Mouse (Mus musculus) midbrain, embryonic 15.5 days (tissue): ENCODE data around the gene 1810010H24Rik. TPM values are rescaled to one million over a fixed set of nuclear protein-coding genes. Genes with fewer than 3 reads are reported as not detected.
"Not testable (repeated sequence)": the region's sequence is repeated elsewhere in the genome, so short reads cannot be mapped to it uniquely, and the experiment has no call there.

ENCODE experiments used
- ATAC-seq: fragments of 200-750 bp; cut with Nextera tagmentation; replicated peaks from 2 replicates; pipeline ENCODE4 v1.8.0; 2017; ENCODE audit warnings: moderate TSS enrichment
- H3K27ac ChIP-seq: fragments of 300-500 bp; sonication (generic); 2 replicates; pipeline ENCODE4 v1.5.1; 2015; ENCODE audit warnings: mild to moderate bottlenecking, inconsistent platforms
- H3K27me3 ChIP-seq: fragments of 300-500 bp; sonication (generic); replicated peaks from 2 replicates; pipeline ENCODE4 v1.6.1; 2015; ENCODE audit warnings: inconsistent platforms
- H3K36me3 ChIP-seq: fragments of 300-500 bp; sonication (generic); replicated peaks from 2 replicates; pipeline ENCODE4 v1.6.1; 2015; ENCODE audit warnings: inconsistent platforms
- H3K4me1 ChIP-seq: fragments of 300-500 bp; sonication (generic); 2 replicates; pipeline ENCODE4 v1.6.1; 2015; ENCODE audit warnings: inconsistent platforms
- H3K4me2 ChIP-seq: fragments of 300-500 bp; sonication (generic); 2 replicates; pipeline ENCODE4 v1.6.1; 2015; ENCODE audit warnings: inconsistent platforms, mild to moderate bottlenecking, moderate library complexity
- H3K4me3 ChIP-seq: fragments of 300-500 bp; sonication (generic); 2 replicates; pipeline ENCODE4 v1.5.1; 2015; ENCODE audit warnings: mild to moderate bottlenecking, inconsistent platforms
- H3K9ac ChIP-seq: fragments of 300-500 bp; sonication (generic); 2 replicates; pipeline ENCODE4 v1.6.1; 2015; ENCODE audit warnings: mild to moderate bottlenecking, inconsistent platforms
- H3K9me3 ChIP-seq: fragments of 300-500 bp; sonication (generic); 2 replicates; pipeline ENCODE4 v1.6.1; 2016; ENCODE audit warnings: inconsistent platforms
- WGBS: fragments of 180-500 bp; shearing (Covaris S2); methylation state at CpG from one replicate; pipeline ENCODE4 v1.1.7; 2015; ENCODE audit warnings: mixed read lengths; 5-methylcytosine and 5-hydroxymethylcytosine counted together
- polyA plus RNA-seq: library from polyadenylated mRNA; unstranded; fragments of >200 nt; fragmentation: Nextera tagmentation; extraction: Ambion mirVana; gene quantifications from 2 replicates; pipeline ENCODE4 v1.2.1, GENCODE M21; 2015

The 1810010H24Rik gene
- polyA plus RNA-seq, 1 experiment from 2014 or later: 6.9 TPM

DNA sequence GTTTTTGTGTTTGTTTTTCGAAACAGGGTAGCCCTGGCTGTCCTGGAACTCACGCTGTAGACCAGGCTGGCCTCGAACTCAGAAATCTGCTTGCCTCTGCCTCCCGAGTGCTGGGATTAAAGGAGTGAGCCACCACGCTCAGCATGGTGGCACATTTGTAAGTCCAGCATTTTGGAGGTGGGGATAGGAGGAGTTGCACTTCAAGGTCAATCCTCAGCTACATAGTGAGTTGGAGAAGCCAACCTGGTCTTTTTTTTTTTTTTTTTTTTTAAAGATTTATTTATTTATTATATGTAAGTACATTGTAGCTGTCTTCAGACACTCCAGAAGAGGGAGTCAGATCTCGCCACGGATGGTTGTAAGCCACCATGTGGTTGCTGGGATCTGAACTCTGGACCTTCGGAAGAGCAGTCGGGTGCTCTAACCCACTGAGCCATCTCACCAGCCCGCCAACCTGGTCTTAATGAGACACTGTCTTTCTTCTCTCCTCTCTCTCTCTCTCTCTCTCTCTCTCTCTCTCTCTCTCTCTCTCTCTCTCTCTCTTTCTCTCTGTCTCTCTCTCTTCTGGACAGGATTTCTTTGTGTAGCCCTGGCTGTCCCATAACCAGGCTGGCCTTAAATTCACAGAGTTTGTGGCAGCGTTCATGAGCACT is 9.8 kb upstream of the 1810010H24Rik start:
- H3K4me2 ChIP-seq, H3K9me3 ChIP-seq, H3K4me3 ChIP-seq, ATAC-seq, H3K27me3 ChIP-seq, H3K9ac ChIP-seq, H3K4me1 ChIP-seq, H3K36me3 ChIP-seq, H3K27ac ChIP-seq: not testable (repeated sequence)
- WGBS: 69% methylated on average over 11 of the region's 11 CpGs

DNA sequence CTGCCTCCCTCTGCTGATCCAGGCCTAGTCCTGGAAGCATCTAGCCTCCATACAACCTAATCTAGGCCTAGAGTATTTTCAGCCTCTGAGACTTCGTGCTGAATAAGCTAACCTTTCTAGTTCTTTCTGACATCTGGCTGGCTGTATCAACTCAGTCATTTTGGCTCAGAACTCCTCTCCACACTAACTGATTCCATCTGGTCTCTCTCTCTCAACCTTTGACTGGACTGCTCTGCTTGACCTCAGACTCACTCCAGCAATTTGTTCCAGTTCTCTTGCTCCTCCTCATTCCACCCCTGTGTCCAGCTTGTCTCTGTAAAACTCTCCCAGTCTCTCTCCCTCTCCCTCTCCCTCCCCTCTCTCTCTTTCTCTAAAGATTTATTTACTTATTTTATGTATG is 8.6 kb upstream of the 1810010H24Rik start:
- WGBS: 54% methylated on average over 1 of the region's 1 CpGs
- Histone ChIP-seq H3K4me2 (no peak overlapping the region), H3K9me3 (no peaks in the 10 kb centered on the region), H3K36me3 (no peaks in the 10 kb centered on the region), H3K4me1 (peaks cover 1% of the 10 kb centered on the region), H3K27me3 (no peaks in the 10 kb centered on the region), H3K27ac (no peak overlapping the region), H3K9ac (no peak overlapping the region), H3K4me3 (no peak overlapping the region)
- ATAC-seq: no peak

DNA sequence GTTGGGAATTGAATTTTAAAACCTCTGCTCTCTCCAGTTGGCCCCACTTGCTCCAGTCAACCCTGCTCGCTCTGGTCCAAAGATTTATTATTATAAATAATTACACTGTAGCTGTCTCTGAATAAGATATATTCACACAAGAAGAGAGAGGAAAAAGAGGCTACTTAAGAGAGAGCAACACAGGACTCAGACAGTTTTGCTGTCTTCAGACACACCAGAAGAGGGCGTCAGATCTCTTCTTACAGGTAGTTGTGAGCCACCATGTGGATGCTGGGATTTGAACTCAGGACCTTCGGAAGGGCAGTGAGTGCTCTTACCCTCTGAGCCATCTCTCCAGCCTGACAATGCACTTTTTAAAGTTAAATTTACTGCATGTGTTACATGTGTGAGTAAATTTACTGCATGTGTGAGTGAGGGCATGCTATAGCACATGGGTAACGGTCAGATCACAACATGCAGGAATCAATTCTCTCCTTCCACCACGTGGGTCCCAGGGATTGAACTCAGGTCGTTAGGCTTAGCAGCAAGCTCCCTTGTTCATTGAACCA is 8.1 kb upstream of the 1810010H24Rik start:
- no peak for ATAC-seq
- 64% methylated on average over 6 of the region's 6 CpGs for WGBS

DNA sequence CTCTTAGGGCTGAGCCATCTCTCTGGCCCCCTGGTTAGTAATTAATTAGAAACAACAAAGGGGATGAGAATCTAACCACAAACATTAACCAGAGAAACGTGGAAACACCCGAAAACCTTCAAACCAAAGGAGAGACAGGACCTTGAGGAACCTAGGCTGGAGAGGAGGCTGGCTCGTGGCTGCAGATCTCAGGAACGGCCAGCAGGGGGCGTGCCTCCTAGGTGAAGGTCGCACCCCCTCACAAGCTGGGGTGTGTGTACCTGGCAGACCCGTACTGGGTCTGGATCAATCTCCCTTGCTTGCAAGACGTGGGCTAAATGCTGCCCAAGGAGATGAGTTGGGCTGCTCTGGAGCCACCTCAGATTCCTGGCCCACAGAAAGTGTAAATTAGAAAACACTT is 6.9 kb upstream of the 1810010H24Rik start:
- Histone ChIP-seq H3K27me3 (no peaks in the 10 kb centered on the region), H3K4me1 (no peaks in the 10 kb centered on the region), H3K36me3 (no peaks in the 10 kb centered on the region), H3K4me2 (no peak overlapping the region), H3K9me3 (no peaks in the 10 kb centered on the region), H3K4me3 (no peak overlapping the region), H3K9ac (no peak overlapping the region), H3K27ac (no peak overlapping the region)
- no peak for ATAC-seq
- 31% methylated on average over 8 of the region's 8 CpGs for WGBS

More for the DNA sequence above, 8.1 kb upstream of the 1810010H24Rik start:
- H3K36me3 ChIP-seq: no peaks in the 10 kb centered on the region
- no peak overlapping the region for H3K9ac ChIP-seq
- H3K4me3 ChIP-seq: no peak overlapping the region
- no peak overlapping the region for H3K27ac ChIP-seq
- H3K9me3 ChIP-seq: no peaks in the 10 kb centered on the region
- H3K27me3 ChIP-seq: no peaks in the 10 kb centered on the region
- H3K4me2 ChIP-seq: no peak overlapping the region
- no peaks in the 10 kb centered on the region for H3K4me1 ChIP-seq

DNA sequence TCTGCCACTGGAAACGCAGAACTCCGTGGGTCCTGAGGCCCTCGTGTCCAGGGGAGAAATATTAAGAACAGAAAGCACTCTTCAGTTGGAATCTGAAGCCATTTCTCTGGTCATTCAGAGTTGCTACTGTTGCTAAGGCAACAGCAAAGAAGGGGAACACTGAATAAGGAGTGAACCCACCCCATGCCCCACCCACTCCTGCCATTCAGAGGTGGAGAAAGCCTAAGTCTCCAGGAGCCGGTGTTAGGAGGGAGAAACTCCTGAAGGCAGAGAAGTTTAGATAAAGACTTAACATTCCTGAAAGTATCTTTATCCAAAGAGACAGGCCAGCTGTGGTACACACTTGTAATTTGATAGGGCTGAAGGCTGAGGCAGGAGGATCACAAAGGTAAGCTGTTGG is 6.2 kb upstream of the 1810010H24Rik start:
- H3K27ac ChIP-seq: no peak overlapping the region
- no peak overlapping the region for H3K4me2 ChIP-seq
- peaks cover 1% of the 10 kb centered on the region for H3K4me1 ChIP-seq
- no peak overlapping the region for H3K4me3 ChIP-seq
- WGBS: 48% methylated on average over 4 of the region's 4 CpGs
- no peaks in the 10 kb centered on the region for H3K36me3 ChIP-seq
- H3K9ac ChIP-seq: no peak overlapping the region
- H3K27me3 ChIP-seq: no peaks in the 10 kb centered on the region
- no peak for ATAC-seq
- H3K9me3 ChIP-seq: no peaks in the 10 kb centered on the region

DNA sequence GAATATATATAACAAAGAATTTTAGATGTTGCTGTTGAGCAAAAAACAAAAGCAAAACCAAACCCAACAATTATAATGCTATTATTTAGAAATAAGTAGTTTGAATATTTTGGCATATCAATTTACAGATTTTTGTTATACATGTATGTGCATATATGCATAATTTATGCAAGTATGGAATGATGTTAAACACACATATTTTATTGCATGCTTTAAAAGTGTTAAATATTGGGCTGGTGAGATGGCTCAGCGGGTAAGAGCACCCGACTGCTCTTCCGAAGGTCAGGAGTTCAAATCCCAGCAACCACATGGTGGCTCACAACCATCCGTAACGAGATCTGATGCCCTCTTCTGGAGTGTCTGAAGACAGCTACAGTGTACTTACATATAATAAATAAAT is 5.8 kb upstream of the 1810010H24Rik start:
- not testable (repeated sequence) for H3K9me3 ChIP-seq, H3K36me3 ChIP-seq, H3K27me3 ChIP-seq, ATAC-seq, H3K27ac ChIP-seq, H3K4me3 ChIP-seq, H3K4me2 ChIP-seq, H3K9ac ChIP-seq, H3K4me1 ChIP-seq
- 90% methylated on average over 5 of the region's 5 CpGs for whole genome bisulfite sequencing

DNA sequence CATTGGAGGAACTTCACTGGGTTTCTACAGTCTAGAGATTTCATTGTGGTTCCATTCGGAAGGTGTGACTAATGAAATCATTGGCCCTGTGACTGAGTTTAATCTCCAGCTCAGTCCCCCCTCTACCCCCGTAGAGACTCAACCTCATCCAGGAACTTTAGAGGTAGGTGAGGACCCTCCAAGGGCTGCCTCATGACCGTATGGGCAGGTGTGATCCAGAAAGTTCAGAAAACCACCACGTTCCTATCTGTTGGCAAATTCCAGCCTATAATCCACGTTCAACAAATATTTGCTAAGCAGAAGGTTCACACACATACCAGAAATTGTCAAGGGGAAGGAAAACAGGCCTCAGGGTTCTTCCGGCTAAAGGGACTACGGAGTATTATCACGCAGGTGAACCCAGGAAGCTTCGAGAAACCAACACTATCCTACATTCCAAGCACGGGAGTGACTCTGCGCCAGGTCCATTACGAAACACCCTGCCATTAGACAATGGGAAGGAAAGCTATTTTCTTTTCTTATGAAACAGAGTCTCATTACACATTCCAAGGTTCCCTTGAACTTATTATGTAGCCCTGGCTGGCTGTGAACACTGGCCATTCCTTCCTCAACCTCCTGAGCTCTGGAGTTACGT is 3.3 kb upstream of the 1810010H24Rik start:
- Histone ChIP-seq H3K4me2 (no peak overlapping the region), H3K9ac (no peak overlapping the region), H3K9me3 (no peaks in the 10 kb centered on the region), H3K36me3 (no peaks in the 10 kb centered on the region), H3K27me3 (no peaks in the 10 kb centered on the region), H3K4me3 (no peak overlapping the region), H3K4me1 (peaks cover 29% of the 10 kb centered on the region), H3K27ac (no peak overlapping the region)
- 89% methylated on average over 13 of the region's 13 CpGs for WGBS
- no peak for ATAC-seq

DNA sequence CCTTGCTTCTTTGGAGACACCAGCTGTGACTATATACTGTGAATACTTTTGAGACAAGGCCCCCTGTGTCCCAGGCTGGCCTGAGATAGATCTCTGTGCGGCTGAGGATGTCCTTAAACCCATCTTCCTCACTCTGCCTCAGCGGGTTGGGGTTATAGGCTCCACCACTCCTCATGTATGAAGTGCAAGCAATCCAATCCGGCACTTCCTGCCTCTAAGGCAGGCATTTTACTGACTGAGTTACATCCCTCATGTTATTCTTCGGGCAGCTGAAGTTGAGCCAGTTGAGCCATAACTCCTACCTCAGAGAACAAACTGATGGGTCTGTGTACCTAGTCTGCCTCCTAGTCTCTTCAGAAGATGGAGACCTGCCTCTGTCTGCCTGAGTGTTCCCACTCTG is 1.1 kb upstream of the 1810010H24Rik start:
- Histone ChIP-seq H3K4me3 (no peak overlapping the region), H3K4me1 (peaks cover 29% of the 10 kb centered on the region), H3K9me3 (no peaks in the 10 kb centered on the region), H3K27me3 (no peaks in the 10 kb centered on the region), H3K9ac (no peak overlapping the region), H3K4me2 (peak overlapping the region; percentile 78), H3K27ac (0 out of 2 replicates have a peak overlapping the region, but pooled peaks have one; percentile 23), H3K36me3 (no peaks in the 10 kb centered on the region)
- 56% methylated on average over 4 of the region's 4 CpGs for WGBS
- ATAC-seq: no peak

DNA sequence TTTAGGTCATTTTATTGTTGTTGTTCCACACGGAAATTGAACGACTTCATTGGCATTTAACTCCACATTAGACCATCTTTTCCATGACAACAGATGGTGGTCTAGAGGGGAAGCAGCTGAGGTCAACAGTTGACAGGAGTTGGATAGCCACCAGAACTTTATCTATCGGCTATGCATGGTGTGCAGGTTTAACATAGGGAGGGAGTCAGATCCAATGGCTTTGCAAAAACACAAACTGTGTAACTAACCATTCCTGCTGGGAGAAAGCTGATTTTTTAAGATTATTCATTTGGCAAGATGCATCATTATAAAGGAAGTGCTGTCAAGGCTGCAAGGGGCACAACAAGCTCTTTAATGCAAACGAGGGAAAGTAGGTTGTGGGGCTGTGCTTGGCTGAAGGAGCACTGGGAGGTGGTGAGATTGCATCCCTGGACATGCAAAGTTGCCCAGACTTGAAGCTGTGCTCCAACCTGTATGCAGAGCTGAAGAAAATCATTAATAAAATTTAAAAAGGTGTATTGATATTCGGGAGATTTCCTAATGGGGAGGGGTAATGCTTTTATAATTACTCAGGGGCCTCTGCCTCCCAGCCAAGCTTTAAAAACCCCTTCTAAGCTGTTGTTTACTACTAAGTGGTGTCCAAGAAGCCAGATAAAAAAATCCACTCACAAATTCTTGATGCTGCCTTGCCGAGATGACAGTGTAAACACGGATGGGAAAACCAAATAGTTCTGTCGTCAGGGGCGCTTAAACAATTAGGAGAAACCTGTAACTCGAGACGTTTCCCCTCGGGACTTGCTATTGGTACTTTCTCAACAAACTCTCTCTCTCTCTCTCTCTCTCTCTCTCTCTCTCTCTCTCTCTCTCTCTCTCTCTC is 1.3 kb downstream of the 1810010H24Rik start:
- 11% methylated on average over 12 of the region's 12 CpGs for WGBS
- no peaks in the 10 kb centered on the region for H3K36me3 ChIP-seq
- no peak overlapping the region for H3K9ac ChIP-seq
- peak overlapping the region; percentile 61 for H3K4me3 ChIP-seq
- no peak overlapping the region for H3K27ac ChIP-seq
- H3K9me3 ChIP-seq: no peaks in the 10 kb centered on the region
- H3K4me2 ChIP-seq: peak overlapping the region; percentile 78
- no peak for ATAC-seq
- no peaks in the 10 kb centered on the region for H3K27me3 ChIP-seq
- H3K4me1 ChIP-seq: peaks cover 29% of the 10 kb centered on the region

DNA sequence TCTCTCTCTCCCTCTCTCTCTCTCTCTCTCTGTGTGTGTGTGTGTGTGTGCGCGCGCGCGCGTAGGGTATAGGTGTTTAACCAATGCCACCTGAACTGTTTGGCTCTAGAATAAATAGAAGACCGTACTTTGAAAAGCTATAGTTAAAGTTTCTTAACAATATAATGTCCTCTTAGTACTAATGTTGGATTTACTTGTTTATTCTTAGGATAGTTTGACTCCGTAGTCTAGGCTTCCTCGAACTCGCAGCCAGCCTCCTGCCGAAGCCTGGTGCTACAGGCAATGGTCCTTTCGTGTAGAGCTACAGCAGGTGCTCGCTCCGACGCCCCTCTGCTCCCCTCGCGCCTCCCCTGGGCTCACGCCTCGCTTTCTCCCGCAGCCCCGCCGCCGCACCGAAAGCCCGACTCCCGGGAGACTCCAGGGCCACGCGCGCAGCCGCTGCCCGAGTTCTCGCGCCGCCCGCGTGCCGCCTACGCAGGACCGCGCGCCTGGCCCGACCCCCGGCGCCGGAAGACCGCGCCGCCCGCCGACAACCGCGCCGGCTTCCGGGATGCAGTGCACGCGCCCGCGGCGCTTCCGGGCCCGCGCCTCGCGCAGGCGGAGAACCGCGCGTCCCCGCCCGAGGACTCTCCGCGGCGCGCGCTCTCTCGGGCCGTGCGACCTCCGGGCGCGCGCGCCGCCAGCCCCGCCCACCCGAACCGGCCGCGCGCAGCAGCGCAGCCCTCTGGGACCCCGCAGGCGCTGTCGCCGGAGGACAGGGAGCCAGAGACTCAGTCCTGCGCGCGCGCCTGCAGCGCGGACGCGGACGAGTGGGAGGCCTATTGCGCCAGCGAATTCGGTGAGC is 2.2 kb downstream of the 1810010H24Rik start:
- peak overlapping the region; percentile 61 for H3K4me3 ChIP-seq
- H3K4me2 ChIP-seq: peak overlapping the region; percentile 78
- peak; percentile 87 for ATAC-seq
- no peaks in the 10 kb centered on the region for H3K36me3 ChIP-seq
- no peaks in the 10 kb centered on the region for H3K9me3 ChIP-seq
- no peaks in the 10 kb centered on the region for H3K27me3 ChIP-seq
- peak overlapping the region; percentile 91 for H3K27ac ChIP-seq
- H3K9ac ChIP-seq: peak overlapping the region; percentile 65
- 1% methylated on average over 101 of the region's 107 CpGs for WGBS
- peaks cover 29% of the 10 kb centered on the region for H3K4me1 ChIP-seq

DNA sequence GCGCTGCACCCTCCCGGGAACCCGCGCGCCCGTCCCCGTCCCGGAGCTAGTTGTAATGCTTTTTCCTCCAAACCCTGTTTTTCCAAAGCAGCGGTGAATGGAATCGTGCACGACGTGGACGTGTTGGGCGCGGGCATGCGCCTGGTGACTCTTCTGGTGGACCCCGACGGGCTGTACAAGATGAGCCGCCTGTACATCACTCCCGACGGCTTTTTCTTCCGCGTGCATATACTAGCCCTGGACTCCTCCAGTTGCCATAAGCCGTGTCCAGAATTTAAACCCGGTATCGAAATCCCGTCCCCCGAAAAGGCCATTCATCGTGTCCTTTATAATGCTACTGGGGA is 2.8 kb downstream of the 1810010H24Rik start:
- Histone ChIP-seq H3K27me3 (no peaks in the 10 kb centered on the region), H3K36me3 (no peaks in the 10 kb centered on the region), H3K9ac (peak overlapping the region; percentile 65), H3K27ac (peak overlapping the region; percentile 91), H3K9me3 (no peaks in the 10 kb centered on the region), H3K4me3 (peak overlapping the region; percentile 61), H3K4me2 (peak overlapping the region; percentile 78), H3K4me1 (peaks cover 29% of the 10 kb centered on the region)
- 2% methylated on average over 29 of the region's 29 CpGs for WGBS
- peak; percentile 81 for ATAC-seq
